Mouse (Mus musculus) C2C12 (cell line): ENCODE measurements around the gene Kmt5a. TPM values are rescaled to one million over a fixed set of nuclear protein-coding genes. Genes with fewer than 3 reads are reported as not detected.

Source experiments
- H3K27me3 ChIP-seq: one replicate; pipeline ENCODE4 v1.6.1; 2011; ENCODE audit not compliant: control insufficient read depth, insufficient read depth, insufficient read length
- H3K36me3 ChIP-seq: one replicate; pipeline ENCODE4 v1.6.1; 2011; ENCODE audit not compliant: control insufficient read depth, insufficient read depth
- H3K4me3 ChIP-seq: one replicate; pipeline ENCODE4 v1.5.1; 2011; ENCODE audit warnings: mild to moderate bottlenecking, control low read depth; ENCODE audit not compliant: poor library complexity, insufficient read depth, severe bottlenecking
- H3K79me2 ChIP-seq: one replicate; pipeline ENCODE4 v1.6.1; 2011; ENCODE audit not compliant: control insufficient read depth, insufficient read depth
- H3K79me3 ChIP-seq: one replicate; pipeline ENCODE4 v1.6.1; 2011; ENCODE audit warnings: low read depth, control low read depth
- H3ac ChIP-seq: one replicate; pipeline ENCODE3; 2011; ENCODE audit warnings: low read depth; ENCODE audit not compliant: control insufficient read depth, insufficient read length
- CEBPB ChIP-seq: IDR thresholded peaks from one replicate; pipeline ENCODE4 v1.6.1; 2011; ENCODE audit warnings: low read depth, mild to moderate bottlenecking, control low read depth, moderate library complexity
- CTCF ChIP-seq: IDR thresholded peaks from one replicate; pipeline ENCODE4 v1.5.1; 2011; ENCODE audit not compliant: control insufficient read depth, insufficient read depth, insufficient read length
- FOSL1 ChIP-seq: IDR thresholded peaks from one replicate; pipeline ENCODE4 v1.8.0; 2011; ENCODE audit warnings: mild to moderate bottlenecking, low read length; ENCODE audit not compliant: poor library complexity, insufficient read depth, severe bottlenecking
- MAX ChIP-seq: IDR thresholded peaks from one replicate; pipeline ENCODE4 v1.6.1; 2011; ENCODE audit warnings: mild to moderate bottlenecking, control low read depth
- MYOD1 ChIP-seq: IDR thresholded peaks from one replicate; pipeline ENCODE4 v1.6.1; 2011; ENCODE audit warnings: low read depth; ENCODE audit not compliant: control insufficient read depth, insufficient read length
- MYOG ChIP-seq: IDR thresholded peaks from one replicate; pipeline ENCODE4 v1.6.1; 2011; ENCODE audit not compliant: control insufficient read depth, insufficient read length; ENCODE audit errors: extremely low read depth
- USF1 ChIP-seq: IDR thresholded peaks from one replicate; pipeline ENCODE4 v1.6.1; 2011; ENCODE audit warnings: low read depth, mild to moderate bottlenecking, control low read depth, moderate library complexity
- polyA plus RNA-seq: library from polyadenylated mRNA; unstranded; fragments of >200 nt; fragmentation: generic; extraction: Trizol; gene quantifications from one replicate; pipeline ENCODE4 v1.2.1, GENCODE M21; 2012; ENCODE audit warnings: missing spikeins

The Kmt5a gene
- polyA plus RNA-seq, 1 experiment, result 91.5 TPM

- H3K27me3 ChIP-seq, result no peaks in the 10 kb centered on the region
- no peak overlapping the region for H3K4me3 ChIP-seq
- H3K79me3 ChIP-seq, result peaks cover 80% of the 10 kb centered on the region
- H3K79me2 ChIP-seq, result peaks cover 86% of the 10 kb centered on the region
- no peak overlapping the region for H3ac ChIP-seq
- no peak for TF ChIP-seq MYOG
- TF ChIP-seq CTCF, result no peak
- no peak for TF ChIP-seq MYOD1
- no peak for TF ChIP-seq FOSL1
- TF ChIP-seq MAX, result no peak
- no peak for TF ChIP-seq CEBPB
- no peak for TF ChIP-seq USF1
- H3K36me3 ChIP-seq, result no peaks in the 10 kb centered on the region
Measured at GRCm38 (mm10) chr5:124421786-124422185, 17.9 kb upstream of the Kmt5a start.

GRCm38 (mm10) chr5:124424200-124424722 is 15.5 kb upstream of the Kmt5a start:
- H3K79me3 ChIP-seq, result peaks cover 58% of the 10 kb centered on the region
- H3ac ChIP-seq, result peak overlapping the region; percentile 95
- TF ChIP-seq USF1, result peak; percentile 74
- no peak for TF ChIP-seq CEBPB
- TF ChIP-seq MYOG, result no peak
- TF ChIP-seq MAX, result peak; percentile 82
- no peak for TF ChIP-seq CTCF
- no peak for TF ChIP-seq FOSL1
- TF ChIP-seq MYOD1, result no peak

GRCm38 (mm10) chr5:124424723-124425411 is 14.9 kb upstream of the Kmt5a start:
- peaks cover 52% of the 10 kb centered on the region for H3K79me3 ChIP-seq
- no peaks in the 10 kb centered on the region for H3K36me3 ChIP-seq
- no peaks in the 10 kb centered on the region for H3K27me3 ChIP-seq
- peaks cover 55% of the 10 kb centered on the region for H3K79me2 ChIP-seq
- H3ac ChIP-seq, result peak overlapping the region; percentile 95
- H3K4me3 ChIP-seq, result peak overlapping the region; percentile 92
- no peak for TF ChIP-seq MAX
- no peak for TF ChIP-seq CEBPB
- no peak for TF ChIP-seq USF1
- TF ChIP-seq FOSL1, result no peak
- no peak for TF ChIP-seq MYOG
- no peak for TF ChIP-seq MYOD1
- TF ChIP-seq CTCF, result no peak

More at GRCm38 (mm10) chr5:124424200-124424722, 15.5 kb upstream of the Kmt5a start:
- H3K27me3 ChIP-seq, result no peaks in the 10 kb centered on the region
- no peaks in the 10 kb centered on the region for H3K36me3 ChIP-seq
- peaks cover 61% of the 10 kb centered on the region for H3K79me2 ChIP-seq
- H3K4me3 ChIP-seq, result peak overlapping the region; percentile 92

- Histone ChIP-seq H3K4me3 (peak within 1 kb of the TSS; percentile 92), H3K79me2 (peaks cover 48% of the 10 kb centered on the region), H3K79me3 (peaks cover 45% of the 10 kb centered on the region), H3K27me3 (no peaks in the 10 kb centered on the region), H3ac (peak within 1 kb of the TSS; percentile 95), H3K36me3 (no peaks in the 10 kb centered on the region)
- TF ChIP-seq MYOG (no peak), MYOD1 (no peak), CEBPB (no peak), USF1 (peak; percentile 86)
Measured at GRCm38 (mm10) chr5:124425412-124426259, 14.1 kb upstream of the Kmt5a start, which contains the start of gene Sbno1. Gene Sbno1 (minus strand): TSS chr5:124426001.

DNA sequence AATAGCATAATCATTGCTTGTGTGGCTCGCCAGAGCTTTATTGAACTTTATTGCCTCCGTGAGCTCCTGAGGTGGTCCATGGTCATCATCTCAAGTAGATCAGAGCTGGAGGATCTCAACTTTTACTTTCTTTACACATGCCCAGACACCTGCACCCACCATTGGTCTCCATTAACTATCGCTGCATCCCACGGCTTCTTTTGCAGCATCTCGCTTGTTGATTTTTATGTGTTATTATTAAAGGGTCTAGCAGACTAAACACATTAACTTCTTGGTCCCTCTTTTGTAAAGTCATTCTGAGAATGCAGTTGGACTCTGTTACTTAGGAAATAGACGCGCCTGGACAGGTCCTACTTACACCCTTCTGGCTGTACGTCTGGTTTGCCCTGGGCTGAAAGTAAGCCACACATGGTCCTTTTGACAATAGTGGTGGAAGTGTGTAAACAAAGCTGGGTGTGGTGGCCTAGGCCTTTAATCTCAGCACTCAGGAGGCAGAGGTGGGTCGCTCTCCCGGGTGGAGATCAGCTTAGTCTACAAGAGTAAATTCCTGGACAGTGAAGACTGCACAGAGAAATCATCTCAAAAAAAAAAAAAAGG is 13.2 kb upstream of the Kmt5a start:
- H3K79me3 ChIP-seq, result peaks cover 36% of the 10 kb centered on the region
- peaks cover 38% of the 10 kb centered on the region for H3K79me2 ChIP-seq
- no peaks in the 10 kb centered on the region for H3K27me3 ChIP-seq
- TF ChIP-seq MYOD1 (no peak), MYOG (no peak), CTCF (no peak), CEBPB (no peak), USF1 (no peak), FOSL1 (no peak), MAX (no peak)
- no peaks in the 10 kb centered on the region for H3K36me3 ChIP-seq
- no peak overlapping the region for H3ac ChIP-seq
- H3K4me3 ChIP-seq, result peak overlapping the region; percentile 21
